Mouse (Mus musculus) lung, postnatal 0 days (tissue): ENCODE results near the gene Abcc2.

Source experiments
- CTCF ChIP-seq: IDR thresholded peaks from 2 replicates; pipeline ENCODE4 v1.5.1; 2016; ENCODE audit warnings: antibody characterized with exemption, mild to moderate bottlenecking
- EP300 ChIP-seq: IDR thresholded peaks from 2 replicates; pipeline ENCODE4 v1.6.1; 2016; ENCODE audit warnings: antibody characterized with exemption, mild to moderate bottlenecking, control low read depth

DNA sequence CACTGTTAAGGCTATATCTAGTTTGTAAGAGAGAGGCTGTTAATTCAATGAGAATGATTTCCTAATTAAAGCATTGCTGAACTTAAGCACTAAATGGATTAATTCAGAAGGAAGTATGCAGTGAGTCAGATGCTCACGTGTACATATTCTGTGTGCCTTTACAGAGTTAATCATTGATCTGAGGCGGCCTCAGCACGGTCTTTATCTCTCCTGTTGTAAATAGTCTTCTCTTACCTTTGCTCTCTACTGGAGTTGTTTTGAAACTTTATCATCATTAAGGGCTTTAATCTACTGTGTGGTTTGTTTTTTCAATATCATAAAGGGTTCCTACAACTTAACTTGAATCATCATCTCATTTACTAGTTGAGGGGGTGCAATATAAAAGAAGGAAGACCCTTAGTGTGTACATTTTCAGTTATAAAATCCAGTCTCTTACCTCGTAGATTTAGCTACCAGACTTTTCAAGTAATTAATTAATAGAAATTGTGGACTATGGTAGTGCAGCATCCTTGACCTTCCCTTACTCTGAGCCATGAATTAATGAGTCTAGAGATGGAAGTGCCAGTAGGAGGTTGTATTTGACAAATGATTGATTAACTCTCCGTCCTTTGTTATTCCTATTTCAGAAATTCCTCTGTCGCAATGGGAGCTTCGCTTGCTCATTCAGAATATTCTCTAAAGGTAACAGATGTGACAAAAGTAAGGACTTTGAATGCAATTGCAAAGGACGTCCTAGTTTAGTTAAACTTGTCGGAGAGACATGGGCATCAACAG, 14.3 kb upstream of the Abcc2 start:
- TF ChIP-seq CTCF (no peak), EP300 (no peak)
